Mouse (Mus musculus) retina, embryonic 14.5 days (tissue): ENCODE measurements around the gene Shc2.

ENCODE experiments used
- DNase-seq: peaks from one replicate; pipeline ENCODE4 v3.0.0-alpha.2; 2015; ENCODE audit warnings: low spot score

Shc2 gene

GRCm38 (mm10) chr10:79613578-79614304 is 24.0 kb downstream of the Shc2 start, which contains the start of gene C2cd4c:
TSS of gene C2cd4c (minus strand) at chr10:79614025.
- peak; percentile 82 for DNase-seq

- DNase-seq: peak; percentile 71
These were observed 25.3 kb downstream of the Shc2 start for GRCm38 (mm10) chr10:79612192-79613135.

GRCm38 (mm10) chr10:79611296-79611695 is 26.4 kb downstream of the Shc2 start:
- DNase-seq: no peak

GRCm38 (mm10) chr10:79609276-79609675 is 28.4 kb downstream of the Shc2 start:
- DNase-seq: no peak

- no peak for DNase-seq
These were observed 29.8 kb downstream of the Shc2 start for GRCm38 (mm10) chr10:79607892-79608291.

- DNase-seq: no peak
These were observed 31.2 kb downstream of the Shc2 start for GRCm38 (mm10) chr10:79606537-79606936.

- DNase-seq: no peak
These were observed 39.8 kb downstream of the Shc2 start for GRCm38 (mm10) chr10:79597936-79598230.

- no peak for DNase-seq
These were observed 40.4 kb downstream of the Shc2 start for GRCm38 (mm10) chr10:79597051-79597935.

- DNase-seq: no peak
These were observed 42.2 kb downstream of the Shc2 start for GRCm38 (mm10) chr10:79595590-79595929.

- DNase-seq: peak; percentile 94
These were observed 42.7 kb downstream of the Shc2 start for GRCm38 (mm10) chr10:79594872-79595589.

GRCm38 (mm10) chr10:79594111-79594510 is 43.6 kb downstream of the Shc2 start:
- DNase-seq: no peak

GRCm38 (mm10) chr10:79590702-79591101 is 47.0 kb downstream of the Shc2 start:
- DNase-seq: no peak

- no peak for DNase-seq
These were observed 50.0 kb downstream of the Shc2 start for GRCm38 (mm10) chr10:79587752-79588126.

- DNase-seq: no peak
These were observed 50.5 kb downstream of the Shc2 start, which contains the start of gene Theg for GRCm38 (mm10) chr10:79587061-79587751. TSS of gene Theg (minus strand) at chr10:79587331.

- no peak for DNase-seq
These were observed 51.5 kb downstream of the Shc2 start for GRCm38 (mm10) chr10:79586243-79586642.

- DNase-seq: no peak
These were observed 52.0 kb downstream of the Shc2 start for GRCm38 (mm10) chr10:79585723-79586122.

GRCm38 (mm10) chr10:79585136-79585535 is 52.6 kb downstream of the Shc2 start:
- DNase-seq: no peak

- DNase-seq: no peak
These were observed 53.3 kb downstream of the Shc2 start for GRCm38 (mm10) chr10:79584426-79584825.

GRCm38 (mm10) chr10:79584021-79584420 is 53.7 kb downstream of the Shc2 start:
- no peak for DNase-seq

GRCm38 (mm10) chr10:79581501-79581900 is 56.2 kb downstream of the Shc2 start:
- DNase-seq: no peak

- peak; percentile 74 for DNase-seq
These were observed 56.9 kb downstream of the Shc2 start for GRCm38 (mm10) chr10:79580811-79581210.
